ENCODE assay signal across 16 mouse cellular contexts in genomic region chr14:14515363-14515762, GRCm38 (mm10).
"Had no signal": no experiment of that assay in that cellular context is flagged by ENCODE, and none has a peak within 500 bp of the region (broad histone marks: within the 10 kb centered on the region; RNA-seq: fewer than 3 reads in every experiment).

No protein-coding gene starts in this region.

- H3K36me3 ChIP-seq: limb, embryonic 10.5 days; midbrain, embryonic 10.5 days; stomach, embryonic 15.5 days had no signal

- DNase-seq: kidney, adult 8-10 months; kidney, postnatal 25 days; lung, adult 2 months; lung, postnatal 10 days; lung, postnatal 4 days; midbrain, embryonic 14.5 days; right cerebral cortex, postnatal 14 days; thymus, adult 2 months; thymus, postnatal 36 days had no signal

- H3K27me3 ChIP-seq: stomach, embryonic 15.5 days had no signal

- H3K9ac ChIP-seq: liver, embryonic 14.5 days; stomach, embryonic 15.5 days had no signal

- H3K9me3 ChIP-seq: limb, embryonic 10.5 days; midbrain, embryonic 10.5 days; stomach, embryonic 15.5 days had no signal

- H3K4me1 ChIP-seq: midbrain, embryonic 10.5 days; stomach, embryonic 15.5 days had no signal

- H3K4me3 ChIP-seq: left cerebral cortex, adult 2 months; limb, embryonic 10.5 days; midbrain, embryonic 10.5 days; stomach, embryonic 15.5 days had no signal

- H3K27ac ChIP-seq: left cerebral cortex, adult 2 months; limb, embryonic 10.5 days; liver, embryonic 14.5 days; midbrain, embryonic 10.5 days; stomach, embryonic 15.5 days had no signal

- ATAC-seq: inflammation-experienced regulatory T-cells, adult 6 months; intestine, postnatal 0 days had no signal

- H3K4me2 ChIP-seq: stomach, embryonic 15.5 days had no signal
